Mouse (Mus musculus) ES-Bruce4 (cell line): ENCODE measurements around the gene 4930507D05Rik. TPM values are rescaled to one million over a fixed set of nuclear protein-coding genes. Genes with fewer than 3 reads are reported as not detected.

Experiments used
- H3K27ac ChIP-seq: 2 replicates; pipeline ENCODE4 v1.5.1; 2012; ENCODE audit warnings: low read length, inconsistent platforms; ENCODE audit not compliant: insufficient read depth
- H3K27me3 ChIP-seq: 2 replicates; pipeline ENCODE4 v1.6.1; 2012; ENCODE audit warnings: mild to moderate bottlenecking, low read length, inconsistent platforms; ENCODE audit not compliant: control insufficient read depth, poor library complexity, insufficient read depth, severe bottlenecking
- H3K36me3 ChIP-seq: 2 replicates; pipeline ENCODE4 v1.6.1; 2012; ENCODE audit warnings: inconsistent platforms, mild to moderate bottlenecking, low read length, moderate library complexity; ENCODE audit not compliant: control insufficient read depth, poor library complexity, insufficient read depth, severe bottlenecking
- H3K4me1 ChIP-seq: one replicate; pipeline ENCODE4 v1.8.1; 2011; ENCODE audit warnings: low read length; ENCODE audit not compliant: control insufficient read depth, insufficient read depth
- H3K4me3 ChIP-seq: 2 replicates; pipeline ENCODE4 v1.5.1; 2011; ENCODE audit warnings: low read depth, mild to moderate bottlenecking, low read length
- H3K9ac ChIP-seq: 2 replicates; pipeline ENCODE4 v1.6.1; 2012; ENCODE audit warnings: low read depth, mild to moderate bottlenecking, inconsistent platforms; ENCODE audit not compliant: poor library complexity, severe bottlenecking
- H3K9me3 ChIP-seq: replicated peaks from 2 replicates; pipeline ENCODE4 v1.6.1; 2012; ENCODE audit warnings: mild to moderate bottlenecking, low read length, inconsistent platforms; ENCODE audit not compliant: control insufficient read depth, poor library complexity, insufficient read depth, severe bottlenecking
- CTCF ChIP-seq: IDR thresholded peaks from one replicate; pipeline ENCODE4 v1.8.1; 2011; ENCODE audit warnings: low read depth, low read length
- EP300 ChIP-seq: IDR thresholded peaks from 2 replicates; pipeline ENCODE4 v1.6.1; 2011; ENCODE audit warnings: low read depth, low read length; ENCODE audit not compliant: insufficient read depth
- POLR2A ChIP-seq: IDR thresholded peaks from one replicate; pipeline ENCODE4 v1.8.1; 2011; ENCODE audit warnings: low read length; ENCODE audit not compliant: insufficient read depth
- polyA plus RNA-seq: library from polyadenylated mRNA; stranded (reverse); fragments of >200 nt; gene quantifications from 2 replicates; pipeline ENCODE4 v1.2.4, GENCODE M21; 2011; ENCODE audit warnings: low read depth; ENCODE audit not compliant: missing spikeins, insufficient read depth, insufficient read length

The 4930507D05Rik gene
- polyA plus RNA-seq, 1 experiment: not detected

GRCm38 (mm10) chr10:62469736-62470135 lies 20.4 kb downstream of the 4930507D05Rik start:
- Histone ChIP-seq H3K9me3 (no peaks in the 10 kb centered on the region), H3K9ac (no peak overlapping the region), H3K4me1 (no peaks in the 10 kb centered on the region), H3K27ac (no peak overlapping the region), H3K36me3 (peaks cover 8% of the 10 kb centered on the region), H3K27me3 (no peaks in the 10 kb centered on the region), H3K4me3 (no peak overlapping the region)
- TF ChIP-seq EP300: no peak
- TF ChIP-seq POLR2A: no peak
- TF ChIP-seq CTCF: no peak

GRCm38 (mm10) chr10:62471105-62471504 lies 21.8 kb downstream of the 4930507D05Rik start:
- TF ChIP-seq CTCF: no peak
- TF ChIP-seq EP300: no peak
- TF ChIP-seq POLR2A: no peak
- peaks cover 5% of the 10 kb centered on the region for H3K4me1 ChIP-seq
- no peaks in the 10 kb centered on the region for H3K27me3 ChIP-seq

DNA sequence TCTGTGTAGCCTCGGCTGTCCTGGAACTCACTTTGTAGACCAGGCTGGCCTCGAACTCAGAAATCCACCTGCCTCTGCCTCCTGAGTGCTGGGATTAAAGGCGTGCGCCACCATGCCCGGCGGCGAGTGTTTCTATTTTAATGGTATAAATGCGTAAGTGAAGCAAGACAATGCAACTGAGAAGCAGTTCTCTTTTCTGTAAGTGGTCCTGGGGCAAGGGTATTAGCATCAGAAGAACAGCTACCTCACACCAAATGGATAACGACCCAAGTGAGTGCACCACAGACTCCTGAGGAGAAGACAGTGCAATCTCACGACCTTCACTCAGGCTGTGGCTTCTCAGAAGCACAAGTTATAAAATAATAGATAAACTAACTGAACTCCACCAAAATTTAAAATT lies 25.7 kb downstream of the 4930507D05Rik start:
- H3K9ac ChIP-seq: no peak overlapping the region
- H3K4me3 ChIP-seq: no peak overlapping the region
- TF ChIP-seq EP300 (no peak), CTCF (no peak), POLR2A (no peak)
- no peak overlapping the region for H3K27ac ChIP-seq
- peaks cover 7% of the 10 kb centered on the region; the same call in 1 of the 2 replicates for H3K36me3 ChIP-seq
- no peaks in the 10 kb centered on the region for H3K27me3 ChIP-seq
- peaks cover 7% of the 10 kb centered on the region for H3K4me1 ChIP-seq
- no peaks in the 10 kb centered on the region for H3K9me3 ChIP-seq

More at GRCm38 (mm10) chr10:62471105-62471504, 21.8 kb downstream of the 4930507D05Rik start:
- Histone ChIP-seq H3K27ac (no peak overlapping the region), H3K4me3 (no peak overlapping the region), H3K36me3 (peaks cover 8% of the 10 kb centered on the region), H3K9ac (no peak overlapping the region), H3K9me3 (no peaks in the 10 kb centered on the region)

GRCm38 (mm10) chr10:62476980-62477379 lies 27.7 kb downstream of the 4930507D05Rik start:
- Histone ChIP-seq H3K27me3 (no peaks in the 10 kb centered on the region), H3K27ac (peak overlapping the region; percentile 26), H3K4me3 (no peak overlapping the region), H3K4me1 (peaks cover 7% of the 10 kb centered on the region), H3K36me3 (peaks cover 7% of the 10 kb centered on the region; the same call in 1 of the 2 replicates), H3K9me3 (no peaks in the 10 kb centered on the region), H3K9ac (no peak overlapping the region)
- no peak for TF ChIP-seq EP300
- TF ChIP-seq CTCF: no peak
- no peak for TF ChIP-seq POLR2A

DNA sequence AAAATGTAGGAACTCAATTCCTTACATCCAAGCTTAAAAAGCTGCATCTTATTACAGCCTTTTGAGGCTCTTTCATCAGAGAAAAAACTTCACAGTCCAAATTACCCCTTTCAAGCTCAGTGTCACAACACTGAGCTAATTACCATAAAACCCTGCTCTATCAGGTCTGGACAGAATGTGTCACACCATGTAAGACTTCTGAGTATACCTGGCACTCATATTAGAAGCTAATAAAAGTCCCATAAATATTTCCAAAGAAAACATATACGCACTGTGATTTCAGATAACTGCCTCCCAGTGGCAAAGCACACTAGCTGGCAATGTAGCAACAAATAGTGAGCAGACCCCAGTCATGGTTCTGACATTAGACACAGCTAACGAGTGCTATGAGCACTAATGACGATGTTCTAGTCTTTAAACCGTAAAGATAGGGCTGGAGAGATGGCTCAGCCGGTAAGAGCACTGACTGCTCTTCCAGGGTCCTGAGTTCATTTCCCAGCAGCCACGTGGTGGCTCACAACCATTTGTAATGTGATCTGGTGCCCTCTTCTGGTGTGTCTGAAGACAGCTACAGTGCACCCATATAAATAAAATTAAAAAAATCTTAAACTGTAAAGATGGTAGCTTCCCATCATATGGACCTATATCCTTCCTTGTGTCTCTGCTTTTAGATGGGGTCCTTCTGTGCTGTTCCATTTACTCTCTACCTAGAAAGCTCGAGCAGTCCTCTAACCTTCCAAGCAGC lies 32.0 kb downstream of the 4930507D05Rik start:
- TF ChIP-seq POLR2A (no peak), CTCF (no peak), EP300 (no peak)
- no peak overlapping the region for H3K9ac ChIP-seq
- no peak overlapping the region for H3K27ac ChIP-seq
- 0 out of 2 replicates have a peak overlapping the region, but pooled peaks have one; percentile 16 for H3K4me3 ChIP-seq
- peaks cover 7% of the 10 kb centered on the region; the same call in 1 of the 2 replicates for H3K36me3 ChIP-seq
- H3K27me3 ChIP-seq: no peaks in the 10 kb centered on the region
- peaks cover 2% of the 10 kb centered on the region for H3K4me1 ChIP-seq
- H3K9me3 ChIP-seq: no peaks in the 10 kb centered on the region
